Mouse (Mus musculus) limb, embryonic 14.5 days (tissue): ENCODE results near the gene Mrpl51. TPM values are rescaled to one million over a fixed set of nuclear protein-coding genes. Genes with fewer than 3 reads are reported as not detected.
A peak's percentile ranks its signal among the peaks of the same experiment; 100 is the strongest.

Source experiments
- ATAC-seq: fragments of 200-750 bp; cut with Nextera tagmentation; 2 replicates; pipeline ENCODE4 v1.8.0; 2017; ENCODE audit warnings: low read depth, moderate number of reproducible peaks, moderate TSS enrichment; ENCODE audit not compliant: low FRiP score
- DNase-seq: peaks from one replicate; pipeline ENCODE4 v3.0.0-alpha.2; 2015; ENCODE audit warnings: low spot score
- H3K27ac ChIP-seq: fragments of 300-500 bp; sonication (generic); replicated peaks from 2 replicates; pipeline ENCODE4 v1.5.1; 2014; ENCODE audit warnings: low read depth, mild to moderate bottlenecking, low read length, moderate library complexity, mixed read lengths
- H3K27me3 ChIP-seq: fragments of 300-500 bp; sonication (generic); 2 replicates; pipeline ENCODE4 v1.6.1; 2014; ENCODE audit warnings: low read length, mixed read lengths; ENCODE audit not compliant: control insufficient read depth, insufficient read depth
- H3K36me3 ChIP-seq: fragments of 300-500 bp; sonication (generic); 2 replicates; pipeline ENCODE4 v1.6.1; 2014; ENCODE audit warnings: mild to moderate bottlenecking, low read length, moderate library complexity, mixed read lengths; ENCODE audit not compliant: control insufficient read depth, insufficient read depth
- H3K4me1 ChIP-seq: fragments of 300-500 bp; sonication (generic); 2 replicates; pipeline ENCODE4 v1.6.1; 2014; ENCODE audit warnings: antibody characterized with exemption, low read length, mixed read lengths; ENCODE audit not compliant: control insufficient read depth, insufficient read depth
- H3K4me2 ChIP-seq: fragments of 300-500 bp; sonication (generic); replicated peaks from 2 replicates; pipeline ENCODE4 v1.6.1; 2014; ENCODE audit warnings: low read depth, mild to moderate bottlenecking, low read length, moderate library complexity; ENCODE audit not compliant: severe bottlenecking
- H3K4me3 ChIP-seq: fragments of 300-500 bp; sonication (generic); replicated peaks from 2 replicates; pipeline ENCODE4 v1.5.1; 2014; ENCODE audit warnings: low read length
- H3K9ac ChIP-seq: fragments of 300-500 bp; sonication (generic); 2 replicates; pipeline ENCODE4 v1.6.1; 2014; ENCODE audit warnings: mild to moderate bottlenecking, low read depth, low read length, moderate library complexity; ENCODE audit not compliant: severe bottlenecking
- H3K9me3 ChIP-seq: fragments of 300-500 bp; sonication (generic); 2 replicates; pipeline ENCODE4 v1.6.1; 2016; ENCODE audit warnings: low read length; ENCODE audit not compliant: control insufficient read depth
- POLR2A ChIP-seq: fragments of 200-500 bp; IDR thresholded peaks from 2 replicates; pipeline ENCODE4 v1.8.0; 2012; ENCODE audit warnings: inconsistent platforms, mild to moderate bottlenecking, moderate library complexity, borderline replicate concordance; ENCODE audit not compliant: insufficient read depth, insufficient read length; ENCODE audit errors: extremely low read depth
- WGBS: fragments of 180-500 bp; shearing (Covaris S2); extraction: QIAGEN DNeasy Blood & Tissue Kit; methylation state at CpG from one replicate; pipeline ENCODE4 v1.1.7; 2014; 5-methylcytosine and 5-hydroxymethylcytosine counted together
- polyA plus RNA-seq, 2 experiments: library from polyadenylated mRNA; depleted of rRNA in 1 of 2; stranded (reverse) in 1 of 2; unstranded in 1 of 2; fragments of >200 nt; fragmentation: Nextera tagmentation in 1 of 2; extraction: Ambion mirVana in 1 of 2; gene quantifications; 2 replicates each; pipeline versions ENCODE4 v1.2.1 to v1.2.3; 2012 to 2014

Gene Mrpl51
- polyA plus RNA-seq, 2 experiments: 75.0 to 189 TPM

DNA sequence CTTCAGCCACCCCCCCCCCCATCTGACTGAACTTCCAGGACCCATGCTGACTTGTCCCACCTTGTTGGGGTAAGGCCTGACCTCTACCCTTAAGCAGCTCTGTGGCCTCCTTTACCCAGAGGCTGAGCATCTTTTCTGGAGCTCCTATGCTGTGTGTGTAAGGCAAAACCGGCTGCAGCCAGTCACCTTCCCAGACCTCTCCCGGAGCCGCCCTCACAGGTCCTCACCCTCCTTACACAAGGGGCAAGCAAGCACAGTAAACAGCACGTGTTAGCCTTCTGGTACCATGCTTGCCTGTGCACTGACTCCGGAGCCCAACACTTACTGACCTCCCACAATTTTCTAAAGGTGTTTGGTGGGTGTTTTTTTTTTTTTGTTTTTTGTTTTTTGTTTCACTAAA, 16.1 kb upstream of the Mrpl51 start:
- ATAC-seq: no peak
- Histone ChIP-seq H3K4me1 (no peaks in the 10 kb centered on the region), H3K27ac (no peak overlapping the region), H3K9ac (no peak overlapping the region), H3K9me3 (no peaks in the 10 kb centered on the region), H3K4me3 (no peak overlapping the region), H3K4me2 (no peak overlapping the region), H3K36me3 (peaks cover 95% of the 10 kb centered on the region), H3K27me3 (no peaks in the 10 kb centered on the region)
- DNase-seq: no peak
- 96% methylated on average over 5 of the region's 5 CpGs for WGBS
- TF ChIP-seq POLR2A: no peak

DNA sequence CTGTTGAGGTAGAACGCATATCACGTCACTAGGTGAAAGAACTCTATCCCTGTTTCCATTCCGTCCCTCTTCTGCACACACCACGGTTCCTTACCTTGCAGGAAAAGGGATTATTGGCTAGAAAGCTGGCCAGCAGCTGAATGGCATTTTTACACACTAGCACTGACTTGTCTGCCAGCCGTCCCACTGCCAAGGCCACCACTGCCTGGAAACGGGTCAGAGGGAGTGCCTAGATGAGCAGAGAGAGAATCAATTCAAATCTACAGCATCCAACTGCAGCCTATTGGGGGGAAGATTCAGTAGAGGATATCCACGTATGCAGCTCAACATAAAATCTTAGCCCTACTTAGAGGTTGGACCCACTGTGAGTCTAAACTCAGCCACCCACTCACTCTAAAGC, 12.0 kb upstream of the Mrpl51 start:
- Histone ChIP-seq H3K9ac (no peak overlapping the region), H3K4me1 (no peaks in the 10 kb centered on the region), H3K4me3 (no peak overlapping the region), H3K9me3 (no peaks in the 10 kb centered on the region), H3K4me2 (no peak overlapping the region), H3K27ac (no peak overlapping the region), H3K36me3 (peaks cover 98% of the 10 kb centered on the region), H3K27me3 (no peaks in the 10 kb centered on the region)
- TF ChIP-seq POLR2A: no peak
- 90% methylated on average over 7 of the region's 7 CpGs for WGBS
- ATAC-seq (no peak), DNase-seq (no peak)

DNA sequence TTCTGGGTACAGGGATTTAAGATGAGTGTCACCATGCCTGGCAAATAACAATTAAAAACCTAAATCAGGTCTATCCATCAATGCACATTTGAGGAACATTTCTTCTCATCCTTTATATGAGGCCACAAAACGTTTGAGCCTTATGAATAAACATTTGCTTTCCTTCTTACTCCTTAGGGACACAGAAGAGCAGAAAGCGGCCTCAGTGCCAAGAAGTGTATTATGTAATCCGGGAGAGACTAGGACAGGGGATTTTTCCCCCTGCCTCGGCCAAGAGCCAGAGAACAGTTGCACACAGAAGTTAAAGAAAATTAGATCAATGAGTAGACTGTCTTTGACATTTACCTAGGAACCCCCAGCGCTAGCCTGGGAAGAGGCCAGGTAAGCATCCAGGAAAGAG, 9.5 kb upstream of the Mrpl51 start:
- Histone ChIP-seq H3K9ac (no peak overlapping the region), H3K4me1 (no peaks in the 10 kb centered on the region), H3K9me3 (no peaks in the 10 kb centered on the region), H3K36me3 (peaks cover 98% of the 10 kb centered on the region), H3K27me3 (no peaks in the 10 kb centered on the region), H3K4me2 (no peak overlapping the region), H3K27ac (no peak overlapping the region), H3K4me3 (no peak overlapping the region)
- 89% methylated on average over 5 of the region's 5 CpGs for WGBS
- DNase-seq: no peak
- no peak for TF ChIP-seq POLR2A
- ATAC-seq: no peak

DNA sequence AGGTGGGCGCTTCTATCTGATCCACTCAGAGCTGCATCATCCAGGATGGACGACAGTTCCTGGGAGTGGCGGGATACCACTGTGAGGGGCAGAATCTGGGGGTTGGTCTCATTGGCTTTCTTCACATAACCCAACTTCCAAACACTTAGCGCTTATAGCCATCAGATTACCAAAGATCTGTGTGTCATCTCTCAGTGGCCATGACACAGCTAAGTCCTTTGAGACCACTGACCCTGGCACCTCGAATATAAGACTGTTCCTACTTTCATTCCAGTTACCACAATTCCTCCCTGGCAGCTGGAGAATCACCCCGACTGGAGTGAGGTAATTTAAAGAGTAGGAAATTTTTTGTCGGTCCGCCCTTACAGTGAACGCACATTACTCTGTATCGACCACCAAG, 5.4 kb upstream of the Mrpl51 start:
- Histone ChIP-seq H3K27ac (no peak overlapping the region), H3K4me3 (no peak overlapping the region), H3K4me2 (no peak overlapping the region), H3K27me3 (no peaks in the 10 kb centered on the region), H3K36me3 (peaks cover 85% of the 10 kb centered on the region), H3K4me1 (no peaks in the 10 kb centered on the region), H3K9me3 (no peaks in the 10 kb centered on the region), H3K9ac (no peak overlapping the region)
- DNase-seq (no peak), ATAC-seq (no peak)
- TF ChIP-seq POLR2A: no peak
- WGBS: 90% methylated on average over 10 of the region's 10 CpGs

DNA sequence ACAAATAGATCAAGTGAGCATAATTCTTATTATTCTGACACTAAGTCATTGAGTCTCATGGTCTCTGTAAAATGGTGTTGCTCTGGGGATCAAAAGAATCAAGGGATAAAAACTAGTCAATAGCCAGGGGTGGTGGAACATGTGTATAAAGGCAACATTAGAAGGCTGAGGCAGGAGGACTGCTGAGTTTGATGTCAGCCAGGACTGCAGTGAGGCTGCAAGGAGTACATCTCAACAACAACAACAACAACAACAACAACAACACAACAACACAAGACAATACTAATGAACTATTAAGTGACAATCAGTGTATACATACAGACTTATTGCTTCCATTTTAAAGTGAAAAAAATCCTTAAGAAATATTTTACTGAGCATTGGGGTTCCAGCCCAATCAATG, 785 bp upstream of the Mrpl51 start:
- Histone ChIP-seq H3K9me3 (no peaks in the 10 kb centered on the region), H3K4me3 (peak overlapping the region; percentile 61), H3K4me2 (peak overlapping the region; percentile 65), H3K36me3 (peaks cover 62% of the 10 kb centered on the region), H3K27ac (peak overlapping the region; percentile 95; the same call in 1 of the 2 replicates), H3K27me3 (no peaks in the 10 kb centered on the region), H3K9ac (peak overlapping the region; percentile 75), H3K4me1 (peaks cover 8% of the 10 kb centered on the region)
- TF ChIP-seq POLR2A: no peak
- DNase-seq: no peak
- no peak for ATAC-seq
